Mouse (Mus musculus) E14TG2a.4 (cell line): ENCODE data around the gene Tecta.
A peak's percentile ranks its signal among the peaks of the same experiment; 100 is the strongest.

Source experiments
- H3K27me3 ChIP-seq: 2 replicates; pipeline ENCODE4 v1.6.1; 2014; ENCODE audit warnings: low read length, control low read depth; ENCODE audit not compliant: insufficient read depth
- H3K36me3 ChIP-seq: 2 replicates; pipeline ENCODE4 v1.6.1; 2014; ENCODE audit warnings: low read length, control low read depth; ENCODE audit not compliant: insufficient read depth
- H3K4me1 ChIP-seq: replicated peaks from 2 replicates; pipeline ENCODE4 v1.6.1; 2014; ENCODE audit warnings: low read depth, low read length, control low read depth
- H3K4me3 ChIP-seq: replicated peaks from 2 replicates; pipeline ENCODE4 v1.5.1; 2014; ENCODE audit warnings: mild to moderate bottlenecking, low read length
- H3K9me3 ChIP-seq: 2 replicates; pipeline ENCODE4 v1.6.1; 2014; ENCODE audit warnings: low read length, control low read depth
- CTCF ChIP-seq: conservative IDR thresholded peaks from 2 replicates; pipeline ENCODE4 v1.5.1; 2014; ENCODE audit warnings: low read length
- NANOG ChIP-seq: IDR thresholded peaks from 2 replicates; pipeline ENCODE4 v1.6.1; 2014; ENCODE audit warnings: borderline replicate concordance, low read length, mixed read lengths
- POU5F1 ChIP-seq: IDR thresholded peaks from 2 replicates; pipeline ENCODE4 v1.6.1; 2014; ENCODE audit warnings: low read length, borderline replicate concordance

Tecta gene

DNA sequence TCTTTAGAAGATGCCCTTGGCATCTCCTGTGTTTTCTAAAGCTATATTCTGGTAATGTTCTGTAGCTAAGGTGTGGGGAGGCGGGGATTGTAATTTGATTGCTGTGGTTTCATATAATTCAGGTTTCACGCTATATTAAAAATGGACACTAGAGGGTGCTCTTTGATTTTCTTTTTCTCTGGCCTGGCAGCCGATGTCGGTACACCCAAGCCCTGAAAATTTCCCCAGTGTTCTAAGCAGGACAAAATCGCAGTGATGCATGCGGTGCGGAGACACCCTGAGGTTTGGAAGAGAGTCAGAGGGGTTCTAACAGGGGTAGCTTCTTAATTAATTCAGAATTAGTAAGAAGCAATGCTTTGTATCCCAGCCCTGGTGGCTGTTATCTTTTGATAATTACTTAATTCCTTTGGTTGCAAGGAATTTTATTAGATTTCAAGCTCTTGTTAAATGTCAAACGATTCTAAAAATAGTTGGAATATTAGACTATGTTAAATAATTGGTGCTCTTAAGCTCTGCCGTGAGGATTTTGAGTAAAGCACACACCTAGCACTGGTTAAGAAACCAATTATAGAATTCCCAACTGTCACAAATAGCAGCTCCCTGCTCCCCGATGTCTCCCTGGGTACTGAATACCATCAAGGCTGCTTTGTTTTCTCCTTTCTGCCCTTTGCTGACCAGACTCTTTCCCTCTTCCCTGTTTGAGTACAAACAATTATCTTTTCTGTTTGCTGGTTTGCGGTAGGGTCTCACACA, 72.9 kb downstream of the Tecta start:
- H3K4me3 ChIP-seq, result no peak overlapping the region
- no peaks in the 10 kb centered on the region for H3K9me3 ChIP-seq
- H3K4me1 ChIP-seq, result no peaks in the 10 kb centered on the region
- TF ChIP-seq CTCF (peak; percentile 51), NANOG (no peak)
- no peaks in the 10 kb centered on the region for H3K36me3 ChIP-seq
- H3K27me3 ChIP-seq, result peaks cover 9% of the 10 kb centered on the region; the same call in 1 of the 2 replicates

DNA sequence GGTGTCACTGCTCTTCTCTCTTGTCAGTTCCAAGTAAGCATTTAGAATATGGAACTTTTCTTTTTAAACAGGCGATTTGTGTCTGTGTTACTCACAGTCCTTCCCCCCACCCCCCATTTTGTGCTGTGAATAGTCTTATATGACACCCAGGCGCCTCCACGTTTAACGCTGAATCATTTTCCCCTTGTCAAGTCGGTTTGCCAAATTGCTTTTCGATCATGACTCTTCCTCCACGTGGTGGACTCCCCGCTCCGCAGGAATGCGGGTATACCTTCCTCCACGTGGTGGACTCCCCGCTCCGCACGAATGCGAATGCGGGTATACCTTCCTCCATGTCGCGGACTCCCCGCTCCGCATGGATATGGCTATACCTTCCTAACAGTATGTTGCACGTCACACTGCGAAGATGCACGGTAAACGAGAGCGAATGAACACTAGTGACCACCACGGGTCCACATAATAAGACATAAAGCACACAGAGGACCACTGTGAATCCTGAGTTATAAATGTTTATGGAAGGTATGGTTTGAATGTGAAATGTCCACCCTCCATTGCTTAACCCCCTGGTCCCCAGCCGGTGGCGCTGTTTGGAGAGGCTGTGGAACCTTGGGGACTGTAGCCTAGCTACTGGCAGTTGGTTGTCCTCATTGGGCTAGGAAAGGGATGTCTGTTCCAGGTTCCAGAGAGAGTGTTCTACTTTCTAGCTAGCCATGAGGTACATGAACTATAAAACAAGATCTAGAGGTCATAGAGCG, 74.9 kb downstream of the Tecta start:
- Histone ChIP-seq H3K9me3 (peaks cover 11% of the 10 kb centered on the region), H3K27me3 (peaks cover 7% of the 10 kb centered on the region; the same call in 1 of the 2 replicates), H3K36me3 (no peaks in the 10 kb centered on the region), H3K4me3 (no peak overlapping the region), H3K4me1 (no peaks in the 10 kb centered on the region)
- TF ChIP-seq CTCF, result peak; percentile 20; the same call in 1 of the 2 replicates
- TF ChIP-seq POU5F1, result no peak

DNA sequence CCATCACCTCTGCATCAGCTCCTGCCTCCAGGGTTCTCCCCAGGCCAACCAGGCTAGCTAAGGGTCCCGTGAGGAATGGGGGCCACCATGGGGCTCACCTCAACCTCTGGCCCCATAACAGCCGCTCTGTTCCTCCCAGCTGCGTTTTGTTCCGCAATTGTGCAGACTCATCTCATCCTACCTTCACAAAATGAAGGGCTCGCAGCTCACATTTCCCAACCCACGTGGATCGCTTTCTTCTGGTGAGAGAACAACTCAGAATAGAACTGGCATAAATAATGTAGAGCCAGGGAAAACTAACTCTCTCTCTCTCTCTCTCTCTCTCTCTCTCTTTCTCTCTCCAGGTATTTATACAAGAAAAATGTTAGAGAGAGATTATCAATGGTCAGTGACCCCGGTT, 76.5 kb downstream of the Tecta start:
- Histone ChIP-seq H3K9me3 (peaks cover 11% of the 10 kb centered on the region), H3K27me3 (peaks cover 6% of the 10 kb centered on the region; the same call in 1 of the 2 replicates), H3K4me1 (no peaks in the 10 kb centered on the region), H3K4me3 (no peak overlapping the region), H3K36me3 (no peaks in the 10 kb centered on the region)
- TF ChIP-seq POU5F1 (no peak), NANOG (no peak), CTCF (no peak)

DNA sequence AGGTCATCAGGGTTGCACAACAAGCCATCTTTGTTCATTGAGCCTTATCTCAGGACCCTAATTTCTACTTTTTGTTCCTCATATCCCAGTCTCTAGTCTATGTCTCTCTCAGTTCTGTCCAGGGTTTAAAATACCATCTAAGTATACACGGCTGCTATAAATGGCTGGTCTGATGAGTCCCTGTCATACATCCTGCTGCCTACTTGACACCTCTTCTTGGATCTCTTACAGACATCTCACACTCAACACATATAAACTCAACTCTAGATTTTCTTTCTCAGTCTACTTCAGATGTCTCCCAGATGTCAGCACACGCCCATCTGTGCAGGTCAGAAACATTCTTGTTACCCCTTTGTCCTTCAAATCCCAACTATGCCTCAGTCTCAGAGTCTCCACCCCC, 78.3 kb downstream of the Tecta start:
- Histone ChIP-seq H3K36me3 (no peaks in the 10 kb centered on the region), H3K27me3 (0 out of 2 replicates have a peak, but pooled peaks cover 3% of the 10 kb centered on the region), H3K9me3 (peaks cover 11% of the 10 kb centered on the region), H3K4me1 (no peaks in the 10 kb centered on the region), H3K4me3 (no peak overlapping the region)
- TF ChIP-seq NANOG, result no peak
- TF ChIP-seq POU5F1, result no peak
- no peak for TF ChIP-seq CTCF

DNA sequence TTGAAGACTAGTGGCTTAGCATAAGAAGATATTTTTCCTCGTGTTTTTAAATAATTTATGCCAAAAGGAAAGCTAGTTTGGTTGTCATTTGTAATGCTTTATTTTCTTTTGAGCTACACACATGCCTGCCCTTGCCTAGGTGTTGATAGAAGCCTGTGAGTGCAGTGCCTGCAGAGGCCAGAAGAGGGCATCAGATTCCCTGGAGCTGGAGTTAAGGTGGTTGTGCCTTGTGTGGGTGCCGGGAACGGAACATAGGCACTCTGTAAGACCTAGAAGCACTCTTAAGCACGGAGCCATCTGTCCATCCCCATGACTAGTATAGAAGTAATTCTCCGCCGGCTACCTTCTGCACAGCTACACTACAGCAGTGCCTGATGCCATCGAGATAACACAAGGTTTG, 79.1 kb downstream of the Tecta start:
- H3K27me3 ChIP-seq, result 0 out of 2 replicates have a peak, but pooled peaks cover 3% of the 10 kb centered on the region
- H3K9me3 ChIP-seq, result peaks cover 11% of the 10 kb centered on the region
- no peaks in the 10 kb centered on the region for H3K4me1 ChIP-seq
- no peaks in the 10 kb centered on the region for H3K36me3 ChIP-seq
- H3K4me3 ChIP-seq, result no peak overlapping the region
- TF ChIP-seq CTCF, result peak; percentile 45
- TF ChIP-seq POU5F1, result no peak

DNA sequence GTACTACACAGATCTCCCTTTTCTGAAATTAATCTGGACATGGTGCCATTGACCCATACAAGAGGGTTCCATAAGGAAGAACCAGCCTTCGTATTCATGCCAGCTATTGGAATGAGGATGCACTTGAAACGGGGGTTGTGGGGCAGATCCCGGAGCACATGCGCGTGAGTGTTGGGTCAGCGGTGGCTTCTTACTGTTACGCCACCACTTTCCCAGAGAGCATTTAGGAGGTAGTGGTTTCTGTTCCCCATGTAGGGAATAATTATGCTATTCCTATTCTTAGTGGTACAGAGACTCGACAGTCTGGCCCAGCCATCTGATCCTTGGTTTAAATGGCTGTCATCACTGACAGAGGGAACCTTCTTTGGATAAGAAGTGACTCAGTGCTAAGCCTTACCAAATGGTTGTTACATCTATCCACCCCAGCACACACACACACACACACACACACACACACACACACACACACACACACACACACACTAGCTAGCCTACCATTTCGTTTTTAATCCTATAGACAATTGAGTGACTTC, 81.2 kb downstream of the Tecta start:
- Histone ChIP-seq H3K9me3 (peaks cover 11% of the 10 kb centered on the region), H3K27me3 (0 out of 2 replicates have a peak, but pooled peaks cover 3% of the 10 kb centered on the region), H3K4me3 (no peak overlapping the region), H3K36me3 (no peaks in the 10 kb centered on the region), H3K4me1 (no peaks in the 10 kb centered on the region)
- no peak for TF ChIP-seq POU5F1
- no peak for TF ChIP-seq NANOG
- no peak for TF ChIP-seq CTCF

DNA sequence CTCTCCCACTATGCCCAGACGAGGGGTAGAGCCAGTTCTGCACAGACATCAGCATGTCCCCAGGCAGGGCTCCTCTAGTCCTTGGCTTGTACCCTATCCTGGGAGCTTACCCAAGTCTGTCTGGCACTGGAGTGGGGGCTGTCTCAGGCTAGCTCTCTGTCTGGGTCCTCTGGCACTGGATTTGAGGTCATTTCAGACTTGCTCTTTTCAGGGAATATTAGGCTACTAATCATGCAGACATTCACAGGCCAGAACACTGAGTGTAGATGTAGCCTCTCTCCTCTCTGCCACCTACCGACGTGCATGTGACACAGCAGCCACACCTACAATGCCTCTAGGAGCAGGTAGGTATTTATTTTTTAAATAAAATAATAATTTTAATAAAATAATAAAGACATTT, 82.4 kb downstream of the Tecta start:
- Histone ChIP-seq H3K36me3 (no peaks in the 10 kb centered on the region), H3K9me3 (peaks cover 11% of the 10 kb centered on the region), H3K4me3 (no peak overlapping the region), H3K27me3 (no peaks in the 10 kb centered on the region), H3K4me1 (no peaks in the 10 kb centered on the region)
- TF ChIP-seq POU5F1 (no peak), NANOG (no peak), CTCF (no peak)

DNA sequence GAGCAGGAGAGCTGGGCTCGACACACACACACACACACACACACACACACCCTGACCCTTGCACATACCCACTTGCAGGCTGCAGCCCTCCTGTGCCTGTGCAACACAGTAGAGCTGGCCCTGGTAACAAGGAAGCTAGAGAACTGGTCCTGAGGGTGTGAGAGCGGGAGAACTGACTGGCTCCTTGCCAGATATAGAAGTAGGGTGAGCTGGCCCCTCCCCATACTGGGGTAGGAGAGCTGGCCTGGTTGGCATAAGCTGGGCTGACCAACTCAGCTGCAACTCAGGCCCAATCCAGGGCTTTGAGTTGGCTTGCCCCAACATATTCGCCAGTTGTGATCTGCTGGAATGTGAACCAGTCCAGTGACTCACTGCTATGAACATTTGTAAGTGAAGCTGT, 83.9 kb downstream of the Tecta start:
- H3K4me3 ChIP-seq, result no peak overlapping the region
- TF ChIP-seq CTCF (no peak), NANOG (no peak), POU5F1 (no peak)

DNA sequence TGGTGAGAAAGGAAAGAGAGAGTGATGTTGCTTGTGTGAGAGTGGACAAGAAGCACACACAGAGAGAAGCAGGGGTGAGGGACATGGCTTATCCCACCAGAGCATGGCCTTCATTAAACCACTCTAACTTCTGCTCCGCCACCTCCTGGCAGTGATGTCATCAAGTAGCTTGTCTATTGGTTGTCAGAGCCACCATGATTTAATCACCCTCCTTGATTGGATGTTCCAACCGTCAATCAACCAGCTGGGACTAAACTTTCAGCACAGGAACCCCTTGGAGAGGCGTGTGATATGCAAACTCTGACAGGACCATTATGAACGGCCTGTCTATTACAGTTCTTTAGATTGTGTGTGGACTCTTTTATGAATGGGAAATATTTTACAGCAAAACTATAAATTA, 84.8 kb downstream of the Tecta start:
- Histone ChIP-seq H3K4me1 (no peaks in the 10 kb centered on the region), H3K36me3 (no peaks in the 10 kb centered on the region), H3K27me3 (0 out of 2 replicates have a peak, but pooled peaks cover 2% of the 10 kb centered on the region), H3K9me3 (no peaks in the 10 kb centered on the region), H3K4me3 (no peak overlapping the region)
- TF ChIP-seq POU5F1, result no peak

More for the DNA sequence above, 83.9 kb downstream of the Tecta start:
- no peaks in the 10 kb centered on the region for H3K27me3 ChIP-seq
- no peaks in the 10 kb centered on the region for H3K4me1 ChIP-seq
- no peaks in the 10 kb centered on the region for H3K36me3 ChIP-seq
- peaks cover 4% of the 10 kb centered on the region for H3K9me3 ChIP-seq
